Mouse (Mus musculus) heart, postnatal 25 days (tissue): ENCODE data around the gene Nelfa. TPM values are rescaled to one million over a fixed set of nuclear protein-coding genes. Genes with fewer than 3 reads are reported as not detected.

Source experiments
- microRNA-seq: library from miRNA; unstranded; fragments of <30 nt; microRNA quantifications from one replicate; pipeline ENCODE4 v1.2.0, GENCODE M21; 2022
- total RNA-seq, 2 experiments: library from RNA; stranded (reverse); gene quantifications; 2 replicates each; pipeline ENCODE4 v1.2.3; 2021

The Nelfa gene
- total RNA-seq, 2 experiments from 2014 or later, result 10.1 to 10.2 TPM

Small RNA genes lying within 50 kb of the gene (microRNA-seq; reads per million reads assigned to microRNA genes)
- not detected for gene Mir7024

Other genes with a start within 250 kb of the Nelfa start
- 10 to 100 TPM in 1 of 2 experiments, 1 to 10 TPM in 1; 4.9 to 10.8 TPM for gene Fgfr3, start 214.7 kb downstream of the Nelfa start, total RNA-seq
- 100 to 1,000 TPM; 152 to 161 TPM for gene Letm1, start 153.6 kb downstream of the Nelfa start, total RNA-seq
- 10 to 100 TPM; 25.9 to 28.4 TPM for gene Nsd2, start 115.7 kb downstream of the Nelfa start, total RNA-seq
- gene Gm1673, start 47.0 kb upstream of the Nelfa start, total RNA-seq, result 1 to 10 TPM; 2.8 to 3.1 TPM
- 1 to 10 TPM; 1.1 TPM for gene Nat8l, start 59.6 kb upstream of the Nelfa start, total RNA-seq
- 1 to 10 TPM; 3.3 to 3.4 TPM for gene Poln, start 233.0 kb upstream of the Nelfa start, total RNA-seq
- 1 to 10 TPM; 3.4 to 3.9 TPM for gene Haus3, start 233.1 kb upstream of the Nelfa start, total RNA-seq